Mouse (Mus musculus) cortical plate, adult 2 months (tissue): ENCODE measurements around the gene Sos2.

Source experiments
- CTCF ChIP-seq: fragments of 200-500 bp; IDR thresholded peaks from 2 replicates; pipeline ENCODE4 v1.5.1; 2011; ENCODE audit warnings: mild to moderate bottlenecking, control low read depth, low read length; ENCODE audit not compliant: insufficient read depth; ENCODE audit errors: extremely low read depth
- POLR2A ChIP-seq: fragments of 200-500 bp; IDR thresholded peaks from 2 replicates; pipeline ENCODE4 v1.6.1; 2011; ENCODE audit warnings: mild to moderate bottlenecking, low read length, control low read depth; ENCODE audit not compliant: insufficient read depth; ENCODE audit errors: extremely low read depth

- TF ChIP-seq CTCF (no peak), POLR2A (no peak)
Measured at GRCm38 (mm10) chr12:69544994-69545393, 136.7 kb downstream of the Sos2 start.
